Mouse (Mus musculus) midbrain, embryonic 13.5 days (tissue): ENCODE results near the gene Tmem19. TPM values are rescaled to one million over a fixed set of nuclear protein-coding genes. Genes with fewer than 3 reads are reported as not detected.

Experiments used
- ATAC-seq: fragments of 200-750 bp; cut with Nextera tagmentation; 2 replicates; pipeline ENCODE4 v1.8.0; 2017; ENCODE audit warnings: mild to moderate bottlenecking, moderate TSS enrichment, moderate library complexity
- H3K27ac ChIP-seq: fragments of 300-500 bp; sonication (generic); 2 replicates; pipeline ENCODE4 v1.5.1; 2015; ENCODE audit warnings: inconsistent platforms, mild to moderate bottlenecking, moderate library complexity
- H3K27me3 ChIP-seq: fragments of 300-500 bp; sonication (generic); 2 replicates; pipeline ENCODE4 v1.6.1; 2015; ENCODE audit warnings: mild to moderate bottlenecking, inconsistent platforms
- H3K36me3 ChIP-seq: fragments of 300-500 bp; sonication (generic); 2 replicates; pipeline ENCODE4 v1.6.1; 2015; ENCODE audit warnings: mild to moderate bottlenecking, inconsistent platforms
- H3K4me1 ChIP-seq: fragments of 300-500 bp; sonication (generic); replicated peaks from 2 replicates; pipeline ENCODE4 v1.6.1; 2015; ENCODE audit warnings: inconsistent platforms
- H3K4me2 ChIP-seq: fragments of 300-500 bp; sonication (generic); replicated peaks from 2 replicates; pipeline ENCODE4 v1.6.1; 2015; ENCODE audit warnings: moderate library complexity, mild to moderate bottlenecking, inconsistent platforms
- H3K4me3 ChIP-seq: fragments of 300-500 bp; sonication (generic); replicated peaks from 2 replicates; pipeline ENCODE4 v1.5.1; 2015; ENCODE audit warnings: mild to moderate bottlenecking, inconsistent platforms
- H3K9ac ChIP-seq: fragments of 300-500 bp; sonication (generic); replicated peaks from 2 replicates; pipeline ENCODE4 v1.6.1; 2015; ENCODE audit warnings: mild to moderate bottlenecking, inconsistent platforms
- H3K9me3 ChIP-seq: fragments of 300-500 bp; sonication (generic); 2 replicates; pipeline ENCODE4 v1.6.1; 2016; ENCODE audit warnings: mild to moderate bottlenecking, inconsistent platforms
- WGBS: fragments of 180-500 bp; shearing (Covaris S2); methylation state at CpG from one replicate; pipeline ENCODE4 v1.1.7; 2015; 5-methylcytosine and 5-hydroxymethylcytosine counted together
- polyA plus RNA-seq: library from polyadenylated mRNA; unstranded; fragments of >200 nt; fragmentation: Nextera tagmentation; extraction: Ambion mirVana; gene quantifications from 2 replicates; pipeline ENCODE4 v1.2.1, GENCODE M21; 2015

The Tmem19 gene
- polyA plus RNA-seq = 41.9 and 43.4 TPM in 2 replicates

DNA sequence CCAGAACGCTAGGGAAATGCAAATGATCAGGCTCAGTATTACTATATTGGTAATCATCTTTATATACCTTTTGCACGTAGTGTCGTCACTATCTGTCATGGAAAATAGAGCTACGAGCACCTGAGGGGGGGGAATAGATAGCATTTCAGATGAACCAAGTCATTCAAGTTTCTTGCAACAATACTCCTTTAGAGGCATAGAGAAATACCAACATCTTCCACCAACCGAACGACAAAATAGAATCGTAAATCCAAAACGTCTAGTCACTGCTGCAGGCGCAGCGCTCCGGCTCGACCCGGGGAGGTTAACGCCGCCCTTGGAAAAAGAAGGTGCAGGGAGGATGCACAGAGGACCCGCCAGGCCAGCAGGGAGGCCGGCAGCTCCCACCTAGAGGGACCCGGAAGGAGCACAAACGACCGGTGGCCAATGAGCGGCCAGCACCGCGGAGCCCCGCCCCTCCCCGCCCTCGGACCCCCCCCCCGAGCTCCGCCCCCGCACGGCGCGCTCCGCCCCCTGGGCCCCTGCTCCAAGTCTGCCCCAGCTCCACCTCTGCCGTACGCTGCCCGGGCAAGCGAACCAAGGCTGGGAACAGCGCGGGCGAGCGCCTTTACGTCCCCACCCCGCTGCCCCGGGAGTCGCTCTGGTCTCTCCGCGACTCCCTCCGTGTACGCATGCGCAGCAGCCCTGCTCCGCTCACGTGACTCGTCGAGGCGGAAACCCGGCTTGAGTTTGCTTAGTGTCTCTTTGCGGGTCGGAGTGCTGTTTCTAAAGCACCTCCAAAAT lies at the start of gene Tmem19:
Tmem19 (minus strand) TSS at position 662 of the 783 bp plus-strand sequence.
- peak; percentile 100 for ATAC-seq
- WGBS = under 1% methylated on average over 48 of the region's 58 CpGs
- Histone ChIP-seq H3K27ac (peak within 1 kb of the TSS; percentile 94), H3K27me3 (no peaks in the 10 kb centered on the region), H3K4me3 (peak within 1 kb of the TSS; percentile 65), H3K9ac (peak within 1 kb of the TSS; percentile 70), H3K4me1 (peaks cover 26% of the 10 kb centered on the region), H3K9me3 (no peaks in the 10 kb centered on the region), H3K36me3 (peaks cover 15% of the 10 kb centered on the region), H3K4me2 (peak within 1 kb of the TSS; percentile 64)

DNA sequence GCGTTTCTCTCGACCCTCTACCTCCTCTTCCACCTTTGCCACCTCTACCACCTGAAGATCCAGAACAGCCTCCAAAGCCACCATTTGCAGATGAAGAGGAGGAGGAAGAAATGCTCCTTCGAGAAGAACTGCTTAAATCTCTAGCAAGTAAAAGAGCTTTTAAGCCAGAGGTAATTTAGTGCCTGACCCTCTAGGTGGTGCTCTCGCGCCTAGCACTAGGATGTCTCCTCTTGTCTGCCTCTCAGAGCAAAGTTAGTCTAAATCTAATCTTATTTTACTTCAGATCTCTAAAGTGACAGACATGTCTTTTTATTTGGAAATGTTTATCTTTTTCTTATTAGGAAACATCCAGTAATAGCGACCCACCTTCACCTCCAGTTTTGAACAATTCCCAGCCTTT lies 44.1 kb upstream of the Tmem19 start:
- peaks cover 57% of the 10 kb centered on the region for H3K36me3 ChIP-seq
- H3K9me3 ChIP-seq = no peaks in the 10 kb centered on the region
- H3K4me1 ChIP-seq = no peaks in the 10 kb centered on the region
- WGBS = 67% methylated on average over 6 of the region's 6 CpGs
- no peaks in the 10 kb centered on the region for H3K27me3 ChIP-seq
- H3K9ac ChIP-seq = no peak overlapping the region
- H3K4me3 ChIP-seq = no peak overlapping the region
- no peak for ATAC-seq
- no peak overlapping the region for H3K27ac ChIP-seq
- H3K4me2 ChIP-seq = no peak overlapping the region

DNA sequence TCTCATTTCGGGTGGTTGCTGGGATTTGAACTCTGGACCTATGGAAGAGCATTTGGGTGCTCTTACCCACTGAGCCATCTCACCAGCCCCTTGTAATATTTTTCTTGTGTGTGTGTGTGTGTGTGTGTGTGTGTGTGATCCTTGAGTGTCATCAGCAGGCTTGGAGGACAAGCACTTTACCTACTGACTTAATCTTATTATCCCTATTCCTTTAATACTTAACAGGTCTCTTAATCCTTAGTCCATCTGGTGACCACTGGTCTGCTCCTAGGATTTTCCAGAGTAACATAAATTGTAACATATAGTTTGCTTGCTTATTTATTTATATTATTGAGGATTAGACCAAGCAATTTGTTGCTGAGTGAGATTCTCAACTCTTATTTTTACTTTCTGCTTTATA lies 29.6 kb upstream of the Tmem19 start:
- no peak overlapping the region for H3K27ac ChIP-seq
- 100% methylated on average over 1 of the region's 1 CpGs for WGBS
- ATAC-seq = no peak
- no peaks in the 10 kb centered on the region for H3K27me3 ChIP-seq
- H3K9ac ChIP-seq = no peak overlapping the region
- no peaks in the 10 kb centered on the region for H3K9me3 ChIP-seq
- peaks cover 35% of the 10 kb centered on the region for H3K36me3 ChIP-seq
- peaks cover 49% of the 10 kb centered on the region for H3K4me1 ChIP-seq
- no peak overlapping the region for H3K4me2 ChIP-seq
- H3K4me3 ChIP-seq = no peak overlapping the region

DNA sequence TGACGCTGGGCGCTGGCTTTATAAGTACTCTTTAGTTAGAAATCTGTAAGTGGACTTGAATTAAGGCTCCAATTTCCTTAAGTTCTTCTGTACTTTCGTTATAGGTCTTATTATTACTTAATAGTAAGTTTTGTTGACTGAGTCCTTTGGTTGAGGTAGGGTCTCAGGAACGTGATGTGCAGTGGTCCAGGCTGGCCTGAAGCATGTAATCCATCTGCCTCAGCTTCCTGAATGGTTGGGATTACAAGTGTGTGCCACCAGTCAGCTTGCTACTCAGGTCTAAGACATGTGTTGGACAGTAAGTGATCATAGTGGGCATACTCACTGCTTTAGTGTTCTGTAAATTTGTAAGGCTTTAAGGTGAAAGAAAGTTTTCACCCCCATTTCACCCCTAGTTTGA lies 28.8 kb upstream of the Tmem19 start:
- H3K4me3 ChIP-seq = no peak overlapping the region
- no peaks in the 10 kb centered on the region for H3K27me3 ChIP-seq
- H3K9ac ChIP-seq = no peak overlapping the region
- no peaks in the 10 kb centered on the region for H3K9me3 ChIP-seq
- ATAC-seq = no peak
- no peak overlapping the region for H3K4me2 ChIP-seq
- H3K4me1 ChIP-seq = peaks cover 50% of the 10 kb centered on the region
- WGBS = 93% methylated on average over 4 of the region's 4 CpGs
- H3K27ac ChIP-seq = no peak overlapping the region
- peaks cover 35% of the 10 kb centered on the region for H3K36me3 ChIP-seq

DNA sequence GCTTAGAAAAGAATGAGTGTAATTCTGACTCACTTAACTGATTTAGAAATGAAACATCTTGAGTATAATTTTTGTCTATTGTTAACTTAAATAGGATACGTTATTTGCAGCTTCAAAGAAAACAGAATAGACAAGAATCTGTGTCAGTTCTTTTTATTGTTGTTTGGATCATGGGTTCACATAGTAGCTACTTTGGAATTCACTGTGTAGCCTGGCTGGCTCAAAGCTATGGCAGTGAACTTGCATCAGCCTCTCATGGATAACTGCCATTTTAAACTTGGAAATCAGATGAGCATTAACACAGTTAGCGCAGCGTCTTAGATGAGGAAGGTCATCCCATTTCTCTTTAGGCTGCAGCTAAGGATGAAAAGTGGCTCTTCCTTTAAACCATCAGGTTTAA lies 25.6 kb upstream of the Tmem19 start:
- Histone ChIP-seq H3K9me3 (no peaks in the 10 kb centered on the region), H3K27ac (no peak overlapping the region), H3K36me3 (peaks cover 13% of the 10 kb centered on the region), H3K4me3 (0 out of 2 replicates have a peak overlapping the region, but pooled peaks have one; percentile 11), H3K4me1 (peaks cover 54% of the 10 kb centered on the region), H3K27me3 (no peaks in the 10 kb centered on the region), H3K4me2 (peak overlapping the region; percentile 25), H3K9ac (peak overlapping the region; percentile 11; the same call in 1 of the 2 replicates)
- 88% methylated on average over 3 of the region's 3 CpGs for WGBS
- no peak for ATAC-seq

DNA sequence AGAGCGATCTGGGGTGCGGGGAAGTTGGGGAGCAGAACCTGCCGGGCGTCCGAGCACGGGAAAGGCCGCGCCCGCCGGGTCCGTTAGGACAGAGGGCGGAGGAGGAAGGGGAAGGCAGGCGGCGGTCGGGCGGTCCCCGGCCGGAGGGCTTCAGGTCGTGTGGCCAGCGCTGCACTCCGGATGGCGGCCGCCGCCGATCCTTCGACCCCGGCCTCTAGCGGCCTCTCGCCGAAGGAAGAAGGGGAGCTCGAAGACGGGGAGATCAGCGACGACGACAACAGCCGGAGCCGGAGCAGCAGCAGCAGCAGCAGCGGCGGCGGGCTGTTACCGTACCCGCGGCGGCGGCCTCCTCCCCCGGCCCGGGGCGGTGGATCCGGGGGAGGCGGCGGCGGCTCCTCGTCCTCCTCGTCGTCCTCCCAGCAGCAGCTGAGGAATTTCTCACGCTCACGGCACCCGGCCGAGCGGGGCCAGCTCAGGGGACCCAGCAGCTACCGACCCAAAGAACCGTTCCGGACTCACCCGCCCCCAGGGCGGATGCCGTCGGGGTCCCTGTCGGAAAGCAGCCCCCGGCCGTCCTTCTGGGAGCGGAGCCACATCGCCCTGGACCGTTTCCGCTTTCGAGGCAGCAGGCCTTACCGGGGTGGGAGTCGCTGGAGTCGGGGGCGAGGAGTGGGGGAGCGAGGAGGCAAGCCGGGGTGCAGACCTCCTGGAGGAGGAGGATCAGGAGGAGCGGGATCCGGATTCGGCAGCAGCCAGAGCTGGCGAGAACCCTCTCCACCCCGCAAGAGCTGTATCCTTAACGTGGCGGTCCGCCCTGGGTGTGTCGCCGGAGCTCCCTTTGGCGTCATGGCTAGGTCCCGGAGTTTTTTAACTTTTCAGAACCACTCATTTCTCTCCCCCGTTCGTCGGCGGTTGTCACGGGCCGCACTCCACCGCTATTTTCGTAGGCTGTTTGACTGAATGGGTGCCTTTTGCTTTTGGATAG lies 23.0 kb upstream of the Tmem19 start:
- Histone ChIP-seq H3K4me1 (peaks cover 64% of the 10 kb centered on the region), H3K9me3 (no peaks in the 10 kb centered on the region), H3K4me3 (peak overlapping the region; percentile 78), H3K4me2 (peak overlapping the region; percentile 72), H3K9ac (peak overlapping the region; percentile 97), H3K27ac (peak overlapping the region; percentile 99), H3K27me3 (no peaks in the 10 kb centered on the region), H3K36me3 (peaks cover 5% of the 10 kb centered on the region)
- ATAC-seq = no peak; the same call in 1 of the 2 replicates
- WGBS = under 1% methylated on average over 98 of the region's 101 CpGs

DNA sequence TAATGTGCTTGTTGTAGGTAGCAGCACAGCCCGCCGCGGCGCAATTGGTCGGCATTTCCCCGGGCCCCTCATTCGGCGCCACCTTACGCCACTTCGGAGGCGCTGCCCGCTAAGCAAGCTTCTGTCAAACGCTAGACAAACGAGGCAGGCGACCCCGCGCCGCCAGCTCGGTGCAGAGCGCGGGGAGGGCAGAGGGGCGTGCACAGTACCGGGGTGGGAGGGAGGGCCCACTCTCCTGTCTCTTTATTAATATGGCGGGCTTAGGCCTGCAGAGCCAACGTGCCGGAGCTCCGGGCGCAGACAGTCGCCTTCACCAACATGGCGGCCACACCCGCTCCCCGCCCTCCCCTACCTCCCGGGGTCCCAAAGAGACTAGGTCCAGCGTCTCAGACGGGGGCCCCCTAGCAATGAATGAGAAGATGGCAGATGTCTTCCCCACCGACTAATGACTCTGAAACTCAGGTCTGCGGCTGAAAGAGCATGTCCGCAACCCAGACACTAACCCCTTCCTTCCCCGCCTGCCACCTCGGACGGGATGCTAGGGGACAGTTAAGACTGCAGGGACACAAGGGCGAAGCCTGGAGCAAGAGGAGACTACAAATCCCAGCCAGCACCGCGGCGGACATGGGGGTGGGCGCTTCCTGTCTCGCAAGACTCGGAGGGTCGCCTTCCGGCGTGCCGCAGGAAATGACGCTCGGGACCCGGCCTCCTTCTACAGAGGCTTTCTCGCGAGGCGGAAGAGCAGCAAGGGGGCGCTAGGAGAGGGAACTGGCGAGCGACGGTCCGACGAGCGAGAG lies 22.1 kb upstream of the Tmem19 start, which contains the start of the genes Thap2 and Zfc3h1:
Thap2 (minus strand) TSS at position 223 of the 797 bp plus-strand sequence.
Zfc3h1 (plus strand) TSS at position 739 of the 797 bp plus-strand sequence.
- no peaks in the 10 kb centered on the region for H3K27me3 ChIP-seq
- H3K27ac ChIP-seq = peak within 1 kb of the TSS; percentile 99
- peaks cover 5% of the 10 kb centered on the region for H3K36me3 ChIP-seq
- H3K9ac ChIP-seq = peak within 1 kb of the TSS; percentile 97
- H3K4me2 ChIP-seq = peak within 1 kb of the TSS; percentile 73
- H3K4me3 ChIP-seq = peak within 1 kb of the TSS; percentile 78
- H3K9me3 ChIP-seq = no peaks in the 10 kb centered on the region
- ATAC-seq = peak; percentile 99
- WGBS = under 1% methylated on average over 64 of the region's 65 CpGs
- H3K4me1 ChIP-seq = peaks cover 62% of the 10 kb centered on the region

DNA sequence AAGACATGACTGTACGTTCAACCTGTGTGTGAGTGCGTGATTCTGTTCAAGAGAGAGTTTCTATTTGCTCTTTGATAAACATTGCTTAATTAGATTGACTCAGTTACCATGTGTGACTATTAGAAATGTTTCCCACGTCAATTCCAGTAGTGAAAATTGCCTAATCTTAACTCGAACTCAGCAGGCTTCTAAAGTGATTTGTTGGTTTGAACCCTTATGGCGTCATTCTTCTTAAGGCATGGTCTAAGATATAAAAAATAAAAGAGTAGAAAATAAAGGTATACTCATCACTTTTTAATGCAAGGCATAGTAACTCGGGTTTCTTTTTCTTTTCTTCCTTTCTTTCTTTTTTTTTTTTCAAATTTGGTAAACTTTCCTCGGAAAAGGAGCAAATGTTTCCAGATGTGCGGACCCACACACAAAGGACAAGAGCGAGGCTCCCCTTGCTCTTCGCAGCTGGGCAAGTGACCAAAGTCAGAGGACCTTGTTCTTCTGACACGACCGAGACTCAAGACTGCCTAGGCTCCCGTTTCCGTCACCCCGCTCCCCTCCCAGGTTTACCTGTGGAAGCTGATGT lies 21.4 kb upstream of the Tmem19 start:
- peak overlapping the region; percentile 78 for H3K4me3 ChIP-seq
- peak overlapping the region; percentile 99 for H3K27ac ChIP-seq
- H3K27me3 ChIP-seq = no peaks in the 10 kb centered on the region
- H3K4me1 ChIP-seq = peaks cover 56% of the 10 kb centered on the region
- H3K9ac ChIP-seq = peak overlapping the region; percentile 86
- peak overlapping the region; percentile 73 for H3K4me2 ChIP-seq
- WGBS = 1% methylated on average over 15 of the region's 15 CpGs
- H3K9me3 ChIP-seq = no peaks in the 10 kb centered on the region
- no peaks in the 10 kb centered on the region for H3K36me3 ChIP-seq
- ATAC-seq = no peak

DNA sequence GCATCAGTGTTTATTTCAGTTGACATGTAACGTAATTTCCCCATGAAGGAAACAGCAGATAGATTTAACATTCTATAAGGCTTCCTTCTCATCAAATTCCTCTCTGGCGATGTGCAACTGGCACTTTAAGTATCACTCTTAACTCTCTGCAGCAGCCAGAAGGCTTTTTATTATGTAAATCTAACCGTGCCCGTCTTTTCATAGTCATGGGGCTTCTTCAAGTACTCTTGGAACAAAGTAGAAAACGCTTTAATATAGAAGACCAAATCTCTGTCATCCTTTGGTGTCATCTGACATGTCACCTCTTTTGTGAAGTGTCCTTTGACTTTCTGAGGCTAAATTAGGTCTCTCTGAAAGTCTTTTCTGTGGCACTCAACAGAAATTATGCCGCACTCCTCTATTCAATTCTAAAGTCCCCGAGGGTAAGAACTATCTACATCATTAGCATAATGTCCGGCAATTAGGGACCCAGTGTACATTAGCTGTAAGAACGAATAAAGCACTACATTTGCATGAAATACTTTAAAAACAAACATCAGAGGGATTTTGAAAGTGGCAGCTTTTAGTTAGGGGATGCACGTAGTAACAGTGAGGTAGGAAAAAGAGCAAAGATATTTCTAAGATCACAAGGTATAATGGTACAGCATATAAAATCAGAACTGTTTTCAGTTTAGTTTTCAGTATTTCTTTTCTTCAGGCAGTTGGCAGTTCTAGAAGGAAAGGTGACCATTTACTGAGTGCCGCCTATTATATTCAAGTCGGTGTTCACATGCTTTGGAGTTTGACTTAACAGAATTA lies 20.7 kb upstream of the Tmem19 start:
- Histone ChIP-seq H3K27ac (peak overlapping the region; percentile 99), H3K9ac (peak overlapping the region; percentile 86), H3K4me2 (peak overlapping the region; percentile 73), H3K9me3 (no peaks in the 10 kb centered on the region), H3K27me3 (no peaks in the 10 kb centered on the region), H3K36me3 (no peaks in the 10 kb centered on the region), H3K4me1 (peaks cover 49% of the 10 kb centered on the region), H3K4me3 (peak overlapping the region; percentile 78)
- WGBS = 8% methylated on average over 12 of the region's 12 CpGs
- no peak for ATAC-seq

DNA sequence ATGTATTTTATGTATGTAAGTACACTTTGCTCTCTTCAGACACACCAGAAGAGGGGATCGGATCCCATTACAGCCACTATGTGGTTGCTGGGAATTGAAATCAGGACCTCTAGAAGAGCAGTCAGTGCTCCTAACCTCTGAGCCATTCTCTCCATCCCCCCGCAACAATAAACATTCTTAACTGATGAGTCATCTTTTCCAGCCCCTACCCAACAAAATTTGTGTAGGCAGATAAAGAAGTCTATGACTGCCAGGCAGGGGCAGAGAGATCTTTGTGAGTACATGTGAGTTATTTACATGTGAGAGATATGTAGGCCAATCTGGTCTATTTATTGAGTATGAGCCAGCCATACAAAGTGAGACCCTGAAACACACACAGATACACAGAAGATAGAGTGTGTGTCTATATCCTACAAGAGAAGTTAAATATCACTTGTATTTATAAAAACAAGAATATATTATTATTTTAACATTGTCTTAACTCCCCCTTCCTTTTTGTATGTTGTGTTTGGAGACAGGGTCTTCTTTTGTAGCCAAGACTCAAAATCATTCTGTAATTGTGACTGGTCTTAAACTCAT lies 19.3 kb upstream of the Tmem19 start:
- no peak for ATAC-seq
- 84% methylated on average over 2 of the region's 2 CpGs for WGBS
- H3K4me3 ChIP-seq = 0 out of 2 replicates have a peak overlapping the region, but pooled peaks have one; percentile 78
- no peak overlapping the region for H3K9ac ChIP-seq
- no peaks in the 10 kb centered on the region for H3K36me3 ChIP-seq
- H3K4me1 ChIP-seq = peaks cover 41% of the 10 kb centered on the region
- H3K27me3 ChIP-seq = no peaks in the 10 kb centered on the region
- H3K9me3 ChIP-seq = no peaks in the 10 kb centered on the region
- H3K27ac ChIP-seq = no peak overlapping the region
- H3K4me2 ChIP-seq = peak overlapping the region; percentile 73; the same call in 1 of the 2 replicates
